Mouse (Mus musculus) liver, postnatal 0 days (tissue): Measurements from ENCODE around the gene Zfp598.

Experiments used
- CTCF ChIP-seq: sonication (generic); IDR thresholded peaks from 2 replicates; pipeline ENCODE4 v1.5.1; 2016; ENCODE audit warnings: antibody characterized with exemption, low read depth
- EP300 ChIP-seq: IDR thresholded peaks from 2 replicates; pipeline ENCODE4 v1.6.1; 2016; ENCODE audit warnings: antibody characterized with exemption, low read depth, mild to moderate bottlenecking

DNA sequence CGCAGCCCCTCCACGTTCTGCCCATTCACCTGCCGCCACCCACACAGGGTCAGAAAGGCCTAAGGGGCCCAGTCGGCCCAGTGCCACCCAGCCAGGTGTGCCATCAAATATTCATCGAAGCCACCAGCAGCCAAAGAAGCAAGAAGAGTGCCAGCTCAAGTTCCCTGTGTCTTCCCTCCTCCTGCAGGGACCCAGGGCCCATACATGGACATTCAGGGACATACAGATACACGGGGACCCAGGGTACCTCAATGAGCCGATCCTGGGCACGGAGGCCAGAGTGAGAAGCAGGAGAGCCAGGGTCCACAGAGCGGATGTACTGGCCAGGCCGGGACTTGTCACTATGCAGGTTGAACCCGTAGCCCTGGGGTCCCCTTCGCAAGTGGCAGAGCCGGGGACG lies 27.5 kb upstream of the Zfp598 start:
- no peak for TF ChIP-seq EP300
- no peak for TF ChIP-seq CTCF
